Mouse (Mus musculus): ENCODE results near the gene Dlx2.

Dlx2 gene

DNA sequence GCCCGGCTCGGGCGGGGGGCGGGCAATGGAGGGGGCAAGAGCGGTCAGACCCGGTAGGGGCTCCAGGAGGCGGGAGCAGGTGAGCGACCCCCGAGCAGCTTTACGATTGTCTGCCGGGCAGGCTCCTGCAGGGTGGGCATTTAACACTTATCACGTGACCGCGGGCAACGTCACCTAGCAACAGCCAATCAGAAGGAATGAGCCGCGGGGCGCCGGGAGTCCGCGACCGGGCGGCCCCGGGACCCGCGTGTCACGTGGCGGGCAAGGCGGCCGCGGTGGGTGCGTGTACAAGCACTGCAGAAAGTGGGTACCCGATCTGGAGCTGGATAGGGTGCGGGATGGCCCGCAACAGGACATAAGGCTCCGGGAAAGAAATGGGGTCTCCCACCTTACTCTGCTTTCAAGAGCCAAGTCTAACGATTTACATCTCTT, at the start of gene Dlx2:
Gene Dlx2 (minus strand): TSS at position 115 of the 432 bp plus-strand sequence.
- no peak for DNase-seq

DNA sequence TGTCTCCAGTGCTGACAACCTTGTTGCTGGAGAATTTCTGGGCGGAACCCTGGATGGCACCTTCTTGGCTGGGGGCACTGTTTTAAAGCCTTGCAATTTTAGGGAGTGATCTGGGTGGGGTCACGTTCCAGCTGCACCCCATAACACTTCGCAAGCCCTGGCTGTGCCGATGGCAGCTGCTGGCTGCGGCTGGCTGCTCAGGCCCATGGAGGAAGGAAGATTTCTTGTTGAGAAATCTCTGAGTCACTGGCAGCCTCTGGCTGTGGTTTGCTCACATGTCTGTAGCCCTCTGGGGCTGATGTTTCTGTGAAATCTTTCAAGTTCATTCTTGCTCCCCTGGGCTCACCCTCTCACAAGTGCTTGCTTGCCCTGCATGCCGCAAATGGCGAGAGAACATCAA, 47.9 kb upstream of the Dlx2 start:
- DNase-seq: no peak

DNA sequence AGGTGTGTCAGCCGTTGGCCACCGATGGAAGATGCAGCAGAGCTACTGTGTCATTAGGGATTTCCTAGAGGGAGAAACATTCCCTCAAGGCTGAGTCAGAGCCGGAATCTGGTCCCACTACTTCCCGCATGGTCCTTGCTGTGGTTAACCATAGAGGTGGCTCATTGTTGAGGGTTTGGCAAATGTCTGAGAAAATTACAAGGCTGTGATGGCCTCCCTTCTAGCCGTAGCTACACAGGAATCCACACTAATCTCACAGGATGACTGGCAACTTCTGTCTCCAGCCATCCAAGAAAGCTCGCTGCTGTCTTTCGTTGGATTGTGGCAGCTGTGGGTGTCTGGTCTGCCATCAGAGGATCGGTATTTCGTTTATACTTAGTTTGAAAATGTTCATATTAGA, 42.6 kb upstream of the Dlx2 start:
- DNase-seq: no peak

DNA sequence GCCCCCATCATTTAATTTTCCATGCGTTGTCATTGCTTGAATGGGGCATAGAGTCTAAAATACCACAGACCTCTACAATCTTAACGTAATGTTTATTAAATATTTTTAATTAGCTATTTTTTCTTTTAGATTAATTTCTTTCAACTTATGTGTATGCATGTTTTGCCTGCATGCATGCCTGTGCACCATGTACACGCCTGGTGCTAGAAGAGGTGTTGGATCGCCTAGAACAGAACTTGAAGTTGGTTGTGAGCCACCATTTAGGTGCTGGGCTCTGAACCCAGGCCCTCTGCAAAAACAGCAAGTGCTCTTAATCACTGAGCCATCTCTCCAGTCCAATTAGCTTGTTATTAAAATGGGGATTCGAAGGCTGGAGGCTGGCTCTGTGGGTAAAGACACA, 34.9 kb upstream of the Dlx2 start:
- no peak for DNase-seq

DNA sequence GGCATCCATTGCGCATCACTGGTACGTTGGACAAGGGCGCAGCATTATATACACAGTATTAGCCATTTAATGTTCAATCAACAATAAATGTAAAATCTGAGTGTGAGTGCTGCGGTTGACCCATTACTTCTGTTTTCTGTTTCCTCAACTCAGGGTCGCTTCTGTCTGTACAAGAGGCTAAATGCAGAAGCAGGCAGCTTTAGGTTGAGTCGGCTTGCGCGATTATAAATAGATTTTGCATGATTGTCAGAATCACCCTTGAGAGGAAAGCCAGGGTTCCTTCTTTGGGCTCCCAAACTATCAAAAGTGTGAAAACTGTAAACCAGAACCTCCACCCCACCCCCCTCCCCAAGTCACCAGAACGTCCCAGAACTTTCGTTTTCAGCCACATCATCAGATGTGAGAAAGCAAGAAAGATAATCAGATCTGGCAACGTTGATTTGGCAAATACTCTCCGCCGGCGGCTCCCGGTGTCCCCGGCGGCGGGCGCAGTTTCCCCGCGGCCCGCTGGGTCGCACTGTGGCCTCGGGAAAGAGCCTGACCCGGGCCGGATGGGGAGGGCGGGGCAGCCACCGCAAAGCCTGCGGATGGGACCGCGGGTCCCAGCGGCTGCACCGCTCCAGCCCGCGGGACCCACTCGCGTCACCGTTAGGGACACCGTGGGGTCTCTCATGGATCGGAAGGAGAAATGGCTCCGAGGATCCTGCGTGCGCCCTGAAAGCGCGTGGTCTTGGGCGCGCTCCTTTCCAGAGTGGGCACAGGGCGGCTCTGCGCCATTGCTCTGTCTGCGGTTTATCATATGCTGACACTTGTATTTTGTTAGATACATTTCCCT, 34.3 kb upstream of the Dlx2 start:
- DNase-seq: no peak

DNA sequence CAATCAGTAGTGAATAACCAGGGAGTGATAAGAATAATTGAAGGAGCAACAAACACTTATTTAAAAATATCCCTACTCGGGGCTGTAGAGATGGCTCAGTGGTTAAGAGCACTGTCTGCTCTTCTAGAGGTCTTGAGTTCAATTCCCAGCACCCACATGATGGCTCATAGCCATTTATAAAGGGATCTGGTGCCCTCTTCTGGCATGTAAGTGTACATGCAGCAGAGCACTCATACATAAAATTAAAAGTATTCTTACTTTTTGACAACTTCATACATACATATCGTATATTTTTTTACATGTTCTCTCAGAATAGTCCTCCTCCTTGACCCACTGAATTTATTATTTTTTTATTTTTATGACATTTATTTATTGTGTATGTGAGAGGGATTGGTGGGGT, 30.5 kb upstream of the Dlx2 start:
- no peak for DNase-seq

DNA sequence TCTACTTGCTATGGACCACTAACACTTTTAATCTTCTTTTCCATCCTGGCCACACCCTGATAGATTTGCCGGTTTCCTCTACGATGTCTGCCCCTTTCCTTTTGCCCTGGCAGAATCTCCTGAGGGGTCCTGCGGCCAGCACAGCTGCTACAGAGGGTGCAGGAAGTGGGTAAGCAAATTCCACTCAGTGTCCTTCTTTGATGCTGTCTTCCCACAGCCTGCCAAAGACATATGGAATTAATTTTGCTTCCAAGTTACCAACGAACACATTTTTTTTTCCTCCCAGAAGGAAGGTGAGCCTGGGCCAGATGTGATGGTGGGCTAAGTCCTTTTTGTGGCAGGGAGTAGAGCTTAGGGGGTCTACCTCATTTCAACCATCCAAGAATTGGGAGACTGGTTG, 27.2 kb upstream of the Dlx2 start:
- no peak for DNase-seq

DNA sequence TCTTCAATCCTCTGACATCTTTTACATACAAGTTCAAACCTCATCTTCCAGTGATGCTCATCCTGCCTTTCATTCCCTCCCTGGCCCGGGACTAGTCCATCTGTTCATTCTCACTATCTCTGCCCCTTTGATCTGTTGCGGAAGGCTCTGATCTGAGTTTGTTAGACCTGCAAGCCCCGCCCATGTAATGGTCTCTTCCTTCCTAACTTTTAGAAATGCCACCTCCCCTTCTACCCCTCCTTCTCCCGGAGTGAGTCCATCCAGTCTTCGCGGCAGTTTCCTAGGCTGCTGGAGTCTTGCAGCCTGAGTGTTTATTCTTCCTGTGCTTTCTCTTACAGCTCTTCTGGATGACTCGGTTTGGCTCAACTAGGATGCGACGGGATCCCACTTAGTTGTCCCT, 19.9 kb upstream of the Dlx2 start:
- no peak for DNase-seq

DNA sequence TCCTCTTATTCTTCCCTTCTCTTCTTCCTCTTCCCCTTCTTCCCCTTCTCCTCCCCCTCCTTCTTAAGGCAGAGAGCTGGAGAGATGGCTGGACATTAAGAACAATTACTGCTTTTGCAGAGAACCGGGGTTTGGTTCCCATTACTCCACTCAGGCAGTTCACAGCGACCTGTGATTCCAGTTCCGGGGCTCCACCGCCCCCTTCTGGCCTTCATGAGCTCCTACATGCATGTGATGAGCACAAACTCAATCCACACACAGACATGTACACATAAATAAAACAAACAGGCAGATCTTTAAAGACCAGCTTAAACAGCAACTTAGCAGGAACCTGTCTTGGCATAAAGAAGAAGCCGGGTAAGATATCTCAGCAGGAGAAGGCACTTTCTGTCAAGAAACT, 9.5 kb upstream of the Dlx2 start:
- DNase-seq: no peak

DNA sequence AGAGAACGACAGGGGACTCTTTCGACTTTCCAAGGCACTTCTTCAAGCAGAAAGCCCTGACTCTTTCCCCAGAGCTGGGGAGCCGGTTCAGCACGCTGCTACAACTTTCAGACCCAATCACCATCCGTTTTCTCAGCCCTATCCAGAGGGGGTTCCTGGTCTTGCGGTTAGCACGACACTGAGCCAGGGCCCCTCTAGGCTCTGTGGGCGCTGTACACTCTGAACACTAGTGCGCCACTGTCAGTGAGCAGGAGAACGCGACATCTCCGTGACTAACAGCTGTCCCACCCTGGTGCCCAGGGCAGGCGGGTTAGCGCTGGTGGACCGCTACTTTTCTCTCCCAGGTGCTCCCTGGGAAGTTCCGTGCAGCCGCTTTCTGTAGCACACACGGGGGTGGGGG, 5.2 kb upstream of the Dlx2 start:
- no peak for DNase-seq

DNA sequence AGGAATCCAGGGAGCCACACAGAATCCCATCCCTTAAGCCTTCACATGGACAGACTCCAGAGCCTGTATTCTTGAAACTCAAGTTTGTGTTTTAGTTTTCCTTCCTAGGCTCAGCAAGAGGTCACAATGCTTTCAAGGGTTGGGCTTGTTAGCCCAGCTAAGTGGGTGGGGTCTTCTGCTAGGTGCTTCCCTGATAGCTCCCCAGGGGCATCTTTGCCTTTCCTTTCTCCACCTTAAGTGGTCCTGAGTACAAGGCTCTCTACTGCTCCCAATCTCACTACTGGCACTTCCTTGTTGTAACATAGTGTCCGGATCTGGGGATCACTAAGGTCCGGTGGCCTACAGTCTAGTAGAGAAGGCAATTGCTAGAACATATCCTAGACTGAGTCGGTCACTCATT, 3.8 kb upstream of the Dlx2 start:
- no peak for DNase-seq

DNA sequence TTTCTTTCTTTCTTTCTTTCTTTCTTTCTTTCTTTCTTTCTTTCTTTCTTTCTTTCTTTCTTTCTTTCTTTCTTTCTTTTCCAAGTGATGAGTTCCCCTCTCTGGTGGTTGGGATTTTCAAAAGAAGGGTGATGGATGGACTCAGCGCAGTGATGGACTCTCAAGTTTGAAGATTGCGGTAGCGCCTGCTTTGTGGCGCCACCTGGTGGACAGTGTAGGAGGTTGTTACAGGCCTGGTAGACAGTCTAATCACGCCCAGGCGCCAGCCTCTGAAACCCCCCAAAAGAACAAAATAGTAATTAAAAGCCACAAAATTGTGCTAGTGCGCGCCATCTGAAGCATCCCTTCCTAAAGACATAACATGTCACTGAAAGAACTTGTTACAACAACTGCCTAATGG, 1.3 kb upstream of the Dlx2 start:
- peak; percentile 28 for DNase-seq

DNA sequence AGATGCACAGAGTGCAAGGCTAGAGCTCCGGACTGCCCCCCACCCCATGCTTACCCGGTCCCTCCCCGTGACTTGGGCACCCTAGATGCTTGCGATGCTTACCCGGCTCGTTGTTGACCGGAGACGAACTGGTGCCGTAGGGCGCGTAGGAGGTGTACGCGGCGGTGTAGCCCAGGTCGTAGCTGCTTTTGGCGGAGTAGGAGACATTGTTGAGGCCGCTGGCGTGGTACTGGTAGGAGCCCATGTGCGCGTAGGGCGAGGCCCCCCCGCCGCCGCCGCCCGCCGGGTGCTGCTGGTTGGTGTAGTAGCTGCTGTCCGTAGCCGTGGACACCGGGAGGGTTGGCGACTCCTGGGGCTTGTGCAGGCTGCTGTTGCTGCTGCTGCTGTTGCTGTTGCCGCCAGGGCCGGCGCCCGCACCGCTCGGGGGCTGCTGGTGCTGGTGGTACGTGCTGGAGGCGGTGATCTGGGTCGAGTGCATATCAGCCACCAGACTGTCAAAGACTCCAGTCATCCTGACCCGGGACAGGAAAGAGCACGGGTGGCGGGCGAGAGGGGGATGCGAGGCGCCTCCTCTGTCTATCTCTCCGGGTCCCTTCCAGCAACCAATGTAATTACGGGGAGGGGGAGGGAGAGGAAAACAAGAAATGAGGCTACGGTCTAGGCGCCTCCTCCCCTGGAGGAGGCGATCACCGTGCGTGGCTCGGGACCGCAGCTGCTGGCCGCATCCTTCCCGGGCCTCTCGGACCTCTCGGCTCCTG, 493 bp downstream of the Dlx2 start:
- DNase-seq: no peak

DNA sequence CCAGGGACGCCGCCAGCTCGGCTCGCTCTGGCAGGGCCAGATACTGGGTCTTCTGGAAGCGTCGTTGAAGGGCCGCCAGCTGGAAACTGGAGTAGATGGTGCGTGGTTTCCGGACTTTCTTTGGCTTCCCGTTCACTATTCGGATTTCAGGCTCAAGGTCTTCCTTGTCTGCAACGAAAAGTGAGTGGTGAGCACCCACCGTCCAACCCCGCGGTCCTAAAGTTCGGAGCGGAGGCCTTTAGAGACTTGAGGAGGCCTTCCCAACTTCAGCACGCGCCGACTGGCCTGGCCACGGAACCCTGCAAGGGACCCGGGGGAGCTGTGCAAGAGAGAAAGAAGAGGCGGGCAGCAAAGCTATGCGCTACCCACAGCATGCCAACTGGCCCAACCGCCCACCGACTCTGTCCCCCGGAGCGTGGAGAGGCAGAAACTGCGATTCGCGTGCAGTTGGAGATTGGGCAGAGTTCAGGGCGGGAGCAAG, 1.1 kb downstream of the Dlx2 start:
- DNase-seq: no peak

DNA sequence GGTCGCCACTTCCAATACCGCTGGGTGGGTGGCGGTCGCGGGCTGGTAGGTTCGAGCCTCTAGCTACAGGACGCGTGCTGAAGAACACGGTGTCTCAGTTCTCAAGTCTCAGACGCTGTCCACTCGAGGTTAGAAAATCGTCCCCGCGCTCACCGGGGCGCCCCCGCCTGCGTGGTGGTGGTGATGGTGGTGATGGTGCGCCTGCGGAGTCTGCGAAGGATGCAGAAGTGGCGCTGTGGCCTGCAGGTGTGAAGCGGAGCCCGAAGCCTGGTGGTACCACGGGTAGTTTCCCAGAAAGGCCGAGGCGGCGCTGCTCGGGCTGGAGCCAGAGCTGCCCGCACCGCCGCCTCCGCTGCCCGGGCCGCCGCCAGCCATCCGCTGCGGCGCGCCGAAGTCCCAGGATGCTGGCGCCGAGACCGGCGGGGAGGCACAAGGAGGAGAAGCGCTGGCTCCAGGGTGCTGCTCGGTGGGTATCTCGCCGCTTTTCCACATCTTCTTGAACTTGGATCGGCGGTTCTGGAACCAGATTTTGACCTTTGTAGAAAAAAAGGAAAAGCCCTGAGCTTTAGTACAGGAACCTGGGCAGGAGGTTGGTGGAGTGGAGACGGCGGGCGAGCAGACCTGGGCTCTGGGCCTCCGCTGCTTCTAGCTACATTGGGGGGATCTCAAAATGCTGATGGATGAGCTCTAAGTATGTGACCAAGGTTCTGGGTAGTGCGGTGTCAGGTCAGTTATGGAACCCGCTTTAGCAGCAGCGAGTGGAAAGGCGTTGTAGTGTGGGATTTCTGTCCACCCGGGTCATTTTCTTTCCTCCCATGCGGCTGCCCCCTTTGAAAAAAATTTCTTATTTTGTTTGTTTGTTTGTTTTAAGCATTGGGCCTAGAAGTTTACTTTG, 1.9 kb downstream of the Dlx2 start:
- DNase-seq: no peak

DNA sequence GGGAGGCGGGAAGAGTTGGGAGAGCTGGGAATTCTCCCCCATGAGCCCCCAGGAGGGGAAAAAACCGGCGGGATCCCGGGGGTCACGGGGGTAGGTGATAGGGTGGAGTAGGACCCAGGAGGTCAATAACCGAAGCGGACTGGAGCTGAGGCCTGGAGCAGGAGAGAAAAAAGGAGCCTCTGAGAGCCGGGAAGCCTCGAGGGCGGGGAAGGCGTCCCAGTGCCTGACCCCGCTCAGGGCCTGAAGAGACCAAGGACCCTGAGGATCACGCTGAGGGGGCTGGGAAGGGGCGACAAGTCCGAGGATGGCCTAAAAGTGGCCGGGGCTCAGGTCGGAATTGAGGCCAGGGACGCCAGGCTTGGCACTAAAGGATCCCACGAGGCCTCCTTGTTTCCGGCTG, 2.6 kb downstream of the Dlx2 start:
- no peak for DNase-seq

DNA sequence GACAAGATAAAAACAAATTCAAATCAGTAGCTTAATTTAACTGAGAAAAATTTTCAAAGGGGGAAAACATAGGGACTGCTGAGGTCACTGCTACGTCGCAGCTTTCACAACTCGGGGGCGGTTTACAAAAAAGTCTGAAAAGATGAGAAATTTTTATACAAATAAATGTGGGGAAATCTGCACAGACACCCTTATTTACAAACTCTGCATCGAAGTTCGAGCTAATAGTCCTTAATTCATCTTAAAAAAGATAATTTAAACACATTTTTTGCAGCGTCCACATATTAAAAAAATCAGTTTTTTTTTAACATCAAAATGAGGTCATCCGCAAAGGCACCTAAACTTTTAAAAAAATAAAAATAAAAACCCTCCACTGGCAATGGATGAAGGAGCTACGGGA, 3.0 kb downstream of the Dlx2 start:
- no peak for DNase-seq

DNA sequence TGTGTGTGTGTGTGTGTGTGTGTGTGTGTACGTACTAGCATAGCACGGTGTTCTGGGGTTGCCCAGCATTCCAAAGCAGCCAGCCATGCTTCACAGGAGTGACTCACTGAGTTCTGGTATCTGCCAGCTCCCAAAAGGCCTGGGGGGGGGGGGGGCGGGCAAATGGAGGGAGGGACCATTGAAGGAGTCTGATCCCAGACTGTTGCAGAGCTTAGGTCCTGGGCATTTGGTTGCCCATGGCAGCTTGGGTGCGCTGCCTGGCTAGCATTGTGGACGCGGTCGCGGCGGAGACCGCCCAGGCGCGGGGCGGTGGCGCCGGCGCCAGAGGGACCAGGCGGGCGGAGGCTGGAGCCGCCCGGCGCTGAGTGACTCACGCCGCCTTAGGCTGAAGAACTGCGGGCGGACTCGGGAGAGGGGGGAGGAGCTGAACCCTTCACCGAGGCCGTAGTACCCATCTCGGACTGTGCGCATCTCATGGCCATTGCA, 3.7 kb downstream of the Dlx2 start:
- no peak for DNase-seq

DNA sequence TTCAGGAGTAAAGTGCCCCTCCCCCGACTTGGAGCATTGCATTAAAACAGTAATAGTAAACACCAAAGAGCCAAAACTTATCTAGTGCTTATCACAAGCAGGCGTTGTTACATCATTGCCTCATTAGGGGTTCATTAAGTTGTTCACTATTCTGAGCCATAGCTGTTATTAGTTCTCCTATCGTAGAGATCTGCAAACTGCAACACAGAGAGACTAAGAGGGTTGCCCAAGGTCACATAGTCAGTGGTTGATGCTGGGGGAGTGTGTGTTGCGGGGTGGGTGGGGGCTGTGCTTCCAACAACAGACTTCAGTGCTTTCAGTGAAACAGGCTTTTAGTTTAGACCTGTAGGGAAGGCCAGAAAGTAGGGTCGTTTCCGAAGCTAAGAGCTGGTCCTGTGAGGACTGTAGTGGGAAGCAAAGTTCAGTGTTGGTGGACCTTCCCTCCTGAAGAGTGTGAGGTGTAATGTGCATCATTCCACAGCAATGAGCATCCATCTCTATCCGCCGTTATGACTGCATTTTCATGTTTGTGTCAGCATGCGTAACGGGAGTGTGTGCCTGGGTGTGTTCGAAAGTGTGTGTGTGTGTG, 4.2 kb downstream of the Dlx2 start:
- no peak for DNase-seq

DNA sequence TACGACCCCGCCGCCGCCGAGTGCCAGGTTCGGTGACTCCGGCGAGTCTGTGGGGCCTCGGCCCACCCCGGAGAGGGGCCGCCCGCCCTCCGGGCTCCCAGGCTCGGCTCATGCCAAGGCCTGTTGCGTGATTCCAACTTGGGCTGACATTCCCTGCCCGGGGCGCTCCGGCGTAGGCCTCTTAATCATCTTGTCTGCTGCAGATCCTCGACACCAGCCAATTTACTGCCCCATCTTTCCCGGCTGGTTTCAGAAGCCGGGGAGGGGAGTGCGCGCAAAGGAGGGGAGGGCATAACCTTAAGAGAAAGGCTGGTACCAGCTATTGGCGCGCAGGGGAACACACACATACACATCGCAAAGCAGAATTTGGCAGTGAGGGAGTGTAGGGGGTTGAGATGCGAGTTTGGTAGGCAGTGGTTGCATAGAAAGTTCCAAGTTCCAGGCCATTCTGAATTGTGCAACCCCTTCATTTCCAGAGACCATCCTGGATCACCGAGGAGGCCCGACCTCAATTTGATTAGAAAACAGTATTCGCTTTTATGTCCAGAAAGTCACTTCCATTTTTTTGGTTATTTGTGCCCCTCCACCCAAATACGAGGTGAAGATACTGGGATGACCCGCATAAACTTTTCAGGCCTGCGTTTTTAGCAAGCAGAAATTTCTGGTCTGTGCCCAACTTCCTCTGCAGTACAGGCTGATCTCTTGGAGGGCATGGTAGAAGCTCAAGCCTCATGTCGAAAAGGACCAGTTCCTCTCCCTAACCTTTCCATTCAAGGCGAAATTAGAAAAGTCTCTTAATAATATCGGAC, 4.9 kb downstream of the Dlx2 start:
- DNase-seq: no peak

DNA sequence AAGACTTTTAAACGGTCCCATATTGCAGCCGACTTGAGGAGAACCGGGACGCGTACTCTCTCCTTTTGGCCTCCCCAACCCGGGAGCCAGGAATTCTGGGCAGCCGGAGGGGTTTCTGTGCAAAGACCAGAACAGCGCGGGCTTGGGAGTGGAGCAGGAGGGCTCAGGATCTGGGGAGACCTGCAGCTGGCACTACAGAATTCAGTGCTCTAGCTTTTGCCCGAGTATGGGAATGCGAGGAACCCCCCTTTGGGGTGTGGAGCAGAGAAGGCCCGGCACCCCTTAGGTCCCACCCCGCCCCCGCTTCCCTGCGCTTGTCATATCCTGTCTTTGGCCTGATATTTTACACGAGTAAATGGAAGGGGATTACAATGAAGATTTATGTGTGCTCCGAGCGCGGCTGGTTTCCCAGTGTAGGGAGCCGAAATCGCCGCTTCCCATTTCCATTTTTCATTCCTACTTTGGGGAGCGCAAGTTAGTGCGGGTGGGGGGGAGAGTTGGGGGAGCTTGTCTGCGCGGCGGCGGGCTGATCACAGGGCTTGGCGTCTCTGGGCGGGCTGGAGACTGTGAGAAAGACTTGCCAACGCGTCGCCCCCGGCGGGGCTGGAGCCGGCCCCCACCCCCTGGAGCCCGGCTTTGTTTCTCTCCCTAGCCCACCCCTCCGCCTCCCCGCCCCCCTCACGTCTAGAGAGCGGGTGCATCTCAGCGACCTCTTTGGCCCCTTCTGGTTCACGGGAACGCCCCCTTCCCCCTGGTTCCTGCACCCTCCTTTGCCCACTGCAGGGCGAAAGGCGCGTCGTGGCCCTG, 5.7 kb downstream of the Dlx2 start:
- DNase-seq: no peak

All from cerebellum, adult 9-11 months (tissue).